Mouse (Mus musculus) intestine, embryonic 15.5 days (tissue): ENCODE data around the gene Olfr992. TPM values are rescaled to one million over a fixed set of nuclear protein-coding genes. Genes with fewer than 3 reads are reported as not detected.
"Not testable (repeated sequence)": the region's sequence is repeated elsewhere in the genome, so short reads cannot be mapped to it uniquely, and the experiment has no call there.

Source experiments
- ATAC-seq: fragments of 200-750 bp; cut with Nextera tagmentation; 2 replicates; pipeline ENCODE4 v1.8.0; 2017; ENCODE audit warnings: moderate TSS enrichment, moderate library complexity
- H3K27ac ChIP-seq: fragments of 300-500 bp; sonication (generic); 2 replicates; pipeline ENCODE4 v1.5.1; 2015; ENCODE audit warnings: mild to moderate bottlenecking, inconsistent platforms
- H3K27me3 ChIP-seq: fragments of 300-500 bp; sonication (generic); replicated peaks from 2 replicates; pipeline ENCODE4 v1.6.1; 2015; ENCODE audit warnings: inconsistent platforms
- H3K36me3 ChIP-seq: fragments of 300-500 bp; sonication (generic); 2 replicates; pipeline ENCODE4 v1.6.1; 2015; ENCODE audit warnings: inconsistent platforms
- H3K4me1 ChIP-seq: fragments of 300-500 bp; sonication (generic); replicated peaks from 2 replicates; pipeline ENCODE4 v1.6.1; 2015; ENCODE audit warnings: inconsistent platforms
- H3K4me2 ChIP-seq: fragments of 300-500 bp; sonication (generic); replicated peaks from 2 replicates; pipeline ENCODE4 v1.6.1; 2015; ENCODE audit warnings: mild to moderate bottlenecking, inconsistent platforms
- H3K4me3 ChIP-seq: fragments of 300-500 bp; sonication (generic); replicated peaks from 2 replicates; pipeline ENCODE4 v1.5.1; 2015; ENCODE audit warnings: inconsistent platforms
- H3K9ac ChIP-seq: fragments of 300-500 bp; sonication (generic); 2 replicates; pipeline ENCODE4 v1.6.1; 2015; ENCODE audit warnings: inconsistent platforms
- H3K9me3 ChIP-seq: fragments of 300-500 bp; sonication (generic); 2 replicates; pipeline ENCODE4 v1.6.1; 2016; ENCODE audit warnings: inconsistent platforms
- WGBS: fragments of 180-500 bp; shearing (Covaris S2); methylation state at CpG from one replicate; pipeline ENCODE4 v1.1.7; 2015; 5-methylcytosine and 5-hydroxymethylcytosine counted together
- polyA plus RNA-seq: library from polyadenylated mRNA; unstranded; fragments of >200 nt; fragmentation: Nextera tagmentation; extraction: Ambion mirVana; gene quantifications from 2 replicates; pipeline ENCODE4 v1.2.1, GENCODE M21; 2015

Olfr992 gene
- polyA plus RNA-seq, result not detected in 2 replicates

DNA sequence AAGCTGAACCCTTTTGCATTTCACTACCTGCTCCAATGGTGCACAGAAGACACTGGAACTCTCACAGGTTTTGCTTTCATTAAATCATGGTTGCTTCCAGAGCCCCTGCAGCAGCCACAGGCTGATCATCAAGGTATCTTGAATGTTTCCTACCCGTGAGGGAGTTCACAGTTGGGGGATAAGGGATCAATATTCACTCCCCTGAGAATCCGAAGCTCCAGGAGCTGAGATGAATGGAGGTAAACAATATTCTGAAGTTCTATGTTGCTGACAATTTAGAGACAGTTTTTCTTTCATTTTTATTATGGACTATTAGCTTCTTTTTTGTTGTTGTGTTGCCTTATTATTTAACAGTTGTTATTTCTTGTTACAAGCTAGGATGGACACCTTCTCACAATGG is at the start of gene Olfr992:
Gene Olfr992 (minus strand): TSS at position 101 of the 400 bp plus-strand sequence.
- no peaks in the 10 kb centered on the region for H3K36me3 ChIP-seq
- no peaks in the 10 kb centered on the region for H3K27me3 ChIP-seq
- no peaks in the 10 kb centered on the region for H3K4me1 ChIP-seq
- 42% methylated on average over 2 of the region's 2 CpGs for WGBS
- H3K9me3 ChIP-seq, result no peaks in the 10 kb centered on the region
- no peak within 1 kb of the TSS for H3K27ac ChIP-seq
- H3K9ac ChIP-seq, result no peak within 1 kb of the TSS
- H3K4me2 ChIP-seq, result no peak within 1 kb of the TSS
- no peak within 1 kb of the TSS for H3K4me3 ChIP-seq
- no peak for ATAC-seq

DNA sequence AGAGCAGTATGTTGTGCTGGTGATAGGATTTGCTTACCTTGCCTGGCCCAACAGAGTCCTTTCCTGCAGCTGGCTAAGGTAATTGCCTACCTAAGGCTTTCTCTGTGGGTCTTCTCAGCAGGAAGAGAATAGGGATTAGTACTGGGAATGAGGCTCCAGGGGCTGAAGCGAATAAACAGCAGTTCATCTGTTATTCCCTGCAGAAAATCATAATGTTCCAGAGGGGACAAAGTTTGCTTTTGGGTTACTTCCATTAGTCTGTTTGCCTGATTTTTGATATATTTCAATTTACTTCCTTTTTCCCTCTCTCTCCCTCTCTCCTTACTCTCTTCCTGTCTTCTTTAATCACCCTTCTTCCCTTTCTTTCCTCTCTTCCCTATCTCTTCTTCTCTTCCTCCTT is 34.3 kb upstream of the Olfr992 start, which contains the start of gene Olfr995:
Gene Olfr995 (minus strand): TSS at position 101 of the 400 bp plus-strand sequence.
- H3K9ac ChIP-seq, result no peak within 1 kb of the TSS

DNA sequence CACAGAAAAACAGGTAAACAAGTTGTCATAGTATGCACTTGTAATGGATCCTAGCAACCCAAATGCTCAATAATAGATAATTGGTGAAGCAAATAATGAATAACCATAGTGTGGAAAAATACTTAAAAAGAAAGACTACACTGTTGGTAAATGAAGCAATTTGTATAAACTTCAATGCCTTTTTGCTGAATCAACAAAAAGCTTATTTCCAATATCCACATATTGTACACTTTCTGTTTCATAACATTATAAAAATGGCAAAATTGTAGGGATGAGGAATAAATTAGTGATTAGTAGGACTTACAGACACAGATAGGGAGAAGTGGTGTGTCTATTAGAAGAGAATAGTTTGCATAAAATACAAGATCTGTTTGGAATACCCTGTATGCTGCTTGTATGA is 33.3 kb upstream of the Olfr992 start:
- H3K4me3 ChIP-seq, result no peak overlapping the region
- no peak overlapping the region for H3K27ac ChIP-seq
- no peaks in the 10 kb centered on the region for H3K36me3 ChIP-seq
- H3K9me3 ChIP-seq, result no peaks in the 10 kb centered on the region
- no peak overlapping the region for H3K4me2 ChIP-seq
- ATAC-seq, result no peak
- H3K27me3 ChIP-seq, result no peaks in the 10 kb centered on the region
- H3K9ac ChIP-seq, result no peak overlapping the region
- no peaks in the 10 kb centered on the region for H3K4me1 ChIP-seq

More for the DNA sequence above, 34.3 kb upstream of the Olfr992 start, which contains the start of gene Olfr995:
- Histone ChIP-seq H3K27ac (no peak within 1 kb of the TSS), H3K4me2 (no peak within 1 kb of the TSS), H3K36me3 (no peaks in the 10 kb centered on the region), H3K4me3 (no peak within 1 kb of the TSS), H3K9me3 (no peaks in the 10 kb centered on the region), H3K4me1 (no peaks in the 10 kb centered on the region), H3K27me3 (no peaks in the 10 kb centered on the region)
- 26% methylated on average over 1 of the region's 1 CpGs for WGBS
- no peak for ATAC-seq

- WGBS, result 83% methylated on average over 3 of the region's 3 CpGs
- no peak within 1 kb of the TSS for H3K27ac ChIP-seq
- no peaks in the 10 kb centered on the region for H3K36me3 ChIP-seq
- no peak for ATAC-seq
- H3K4me1 ChIP-seq, result no peaks in the 10 kb centered on the region
- H3K27me3 ChIP-seq, result no peaks in the 10 kb centered on the region
- H3K9ac ChIP-seq, result no peak within 1 kb of the TSS
- H3K4me2 ChIP-seq, result no peak within 1 kb of the TSS
- no peaks in the 10 kb centered on the region for H3K9me3 ChIP-seq
- no peak within 1 kb of the TSS for H3K4me3 ChIP-seq
Observed at GRCm38 (mm10) chr2:85436351-85436750, 27.1 kb upstream of the Olfr992 start, which contains the start of gene Olfr994. Gene Olfr994, minus strand, starts transcription at chr2:85436451.

DNA sequence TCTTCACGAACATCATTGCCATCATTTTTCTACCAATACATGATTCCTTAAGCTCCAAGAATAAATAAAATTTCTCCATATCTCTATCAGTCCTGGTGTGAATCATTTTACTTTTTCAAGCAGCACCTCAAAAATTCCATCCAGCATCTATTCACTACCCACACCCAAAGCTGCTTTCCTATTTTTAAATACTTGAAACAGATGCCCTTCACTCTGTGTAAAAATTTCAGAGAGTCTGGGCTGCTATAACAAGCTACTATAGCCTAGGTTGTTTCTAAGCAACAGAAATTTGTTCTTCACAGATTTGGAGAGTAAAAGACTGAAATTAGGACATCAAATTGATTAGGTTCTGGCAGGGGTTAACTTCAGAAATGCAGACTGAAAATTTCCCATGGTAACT is 16.6 kb upstream of the Olfr992 start:
- H3K27ac ChIP-seq, result no peak overlapping the region
- H3K4me2 ChIP-seq, result no peak overlapping the region
- no peaks in the 10 kb centered on the region for H3K36me3 ChIP-seq
- no peaks in the 10 kb centered on the region for H3K9me3 ChIP-seq
- no peaks in the 10 kb centered on the region for H3K27me3 ChIP-seq
- no peak overlapping the region for H3K4me3 ChIP-seq
- no peak for ATAC-seq
- no peaks in the 10 kb centered on the region for H3K4me1 ChIP-seq
- no peak overlapping the region for H3K9ac ChIP-seq
- WGBS, result 74% methylated on average over 1 of the region's 1 CpGs

GRCm38 (mm10) chr2:85414777-85415176 is 5.5 kb upstream of the Olfr992 start, which contains the start of gene Olfr993:
Gene Olfr993, minus strand, starts transcription at chr2:85414877.
- H3K9me3 ChIP-seq, result no peaks in the 10 kb centered on the region
- no peak within 1 kb of the TSS for H3K4me2 ChIP-seq
- no peak within 1 kb of the TSS for H3K4me3 ChIP-seq
- no peak within 1 kb of the TSS for H3K27ac ChIP-seq
- no peaks in the 10 kb centered on the region for H3K4me1 ChIP-seq
- no peaks in the 10 kb centered on the region for H3K36me3 ChIP-seq
- no peak for ATAC-seq
- no peaks in the 10 kb centered on the region for H3K27me3 ChIP-seq
- no peak within 1 kb of the TSS for H3K9ac ChIP-seq

- H3K27me3 ChIP-seq, H3K4me1 ChIP-seq, H3K36me3 ChIP-seq, H3K4me2 ChIP-seq, H3K9me3 ChIP-seq, ATAC-seq, H3K4me3 ChIP-seq, H3K27ac ChIP-seq, H3K9ac ChIP-seq: not testable (repeated sequence)
Observed at GRCm38 (mm10) chr2:85363127-85363526, 46.1 kb downstream of the Olfr992 start, which contains the start of gene Olfr988. Gene Olfr988, minus strand, starts transcription at chr2:85363227.

Other genes with a start within 250 kb of the Olfr992 start
- 4.2 and 4.4 TPM in 2 replicates for gene Lrrc55, start 212.3 kb downstream of the Olfr992 start, polyA plus RNA-seq
- not detected in 2 replicates for gene Olfr987, start 70.2 kb downstream of the Olfr992 start, polyA plus RNA-seq
- gene Olfr988, start 46.2 kb downstream of the Olfr992 start, polyA plus RNA-seq, result not detected in 2 replicates
- not detected in 2 replicates for gene Olfr993, start 5.4 kb upstream of the Olfr992 start, polyA plus RNA-seq
- not detected in 2 replicates for gene Olfr994, start 27.0 kb upstream of the Olfr992 start, polyA plus RNA-seq
- not detected in 2 replicates for gene Olfr995, start 34.2 kb upstream of the Olfr992 start, polyA plus RNA-seq
- gene 4833423E24Rik, start 109.6 kb upstream of the Olfr992 start, polyA plus RNA-seq, result 0.06 and 0.10 TPM in 2 replicates
- gene Olfr996, start 169.7 kb upstream of the Olfr992 start, polyA plus RNA-seq, result not detected in 2 replicates
- gene Olfr998, start 179.5 kb upstream of the Olfr992 start, polyA plus RNA-seq, result not detected in 2 replicates
- gene Olfr1000, start 202.4 kb upstream of the Olfr992 start, polyA plus RNA-seq, result not detected in 2 replicates
- gene Olfr1002, start 241.2 kb upstream of the Olfr992 start, polyA plus RNA-seq, result not detected in 2 replicates